Mouse (Mus musculus) small intestine, adult 2 months (tissue): ENCODE measurements around the gene Dock4.

Experiments
- CTCF ChIP-seq: fragments of 200-500 bp; IDR thresholded peaks from 2 replicates; pipeline ENCODE4 v1.5.1; 2012; ENCODE audit warnings: low read depth, mild to moderate bottlenecking, control low read depth, inconsistent platforms, low read length, moderate library complexity, mixed read lengths; ENCODE audit not compliant: insufficient replicate concordance, insufficient read length; ENCODE audit errors: extremely low read depth
- POLR2A ChIP-seq: fragments of 200-500 bp; IDR thresholded peaks from 2 replicates; pipeline ENCODE4 v1.6.1; 2012; ENCODE audit warnings: low read depth, mild to moderate bottlenecking, control low read depth, inconsistent platforms, low read length, moderate library complexity

- TF ChIP-seq CTCF (no peak), POLR2A (no peak)
These were observed 113.4 kb downstream of the Dock4 start for GRCm38 (mm10) chr12:40559103-40559502.
